10 mouse cellular contexts compared by ENCODE assay signal in genomic region chr13:21170431-21171155, GRCm38 (mm10). TPM values are rescaled to one million over a fixed set of nuclear protein-coding genes. Genes with fewer than 3 reads are reported as not detected.
DNase-seq lines count a peak whose midpoint lies in the region; ATAC-seq lines count a peak whose summit lies in the region.
"Had no signal": no experiment of that assay in that cellular context is flagged by ENCODE, and none has a peak within 500 bp of the region (broad histone marks: within the 10 kb centered on the region; RNA-seq: fewer than 3 reads in every experiment).

No protein-coding gene starts in this region.

- WGBS in lung, embryonic 16.5 days: 52% methylated on average over 17 of the region's 17 CpGs
- 40% methylated on average over 17 of the region's 17 CpGs for whole genome bisulfite sequencing in limb, embryonic 13.5 days
- 53% methylated on average over 17 of the region's 17 CpGs for WGBS in stomach, embryonic 14.5 days

- no peaks in the 10 kb centered on the region for H3K36me3 ChIP-seq in lung, embryonic 16.5 days (ENCODE audit: control insufficient read depth, insufficient read depth, low read length)
- no peaks in the 10 kb centered on the region for H3K36me3 ChIP-seq in limb, embryonic 13.5 days
- no peaks in the 10 kb centered on the region for H3K36me3 ChIP-seq in stomach, embryonic 14.5 days (ENCODE audit: control insufficient read depth, insufficient read depth, low read length)

- peak; percentile 29 for DNase-seq in cerebellum, adult 11-12 months
- no peak for DNase-seq in cerebellum, postnatal 10 days
- DNase-seq in lung, postnatal 4 days: no peak
- DNase-seq in layer of hippocampus, adult 8-10 months (ENCODE audit: low spot score in 2 of 2): no peak
- DNase-seq in spleen, adult 12 weeks (ENCODE audit: low spot score): no peak

- no peak overlapping the region; the same call in 1 of the 2 replicates for H3K27ac ChIP-seq in lung, embryonic 16.5 days (ENCODE audit: low read length)
- H3K27ac ChIP-seq in limb, embryonic 13.5 days: peak overlapping the region; percentile 44; the same call in 1 of the 2 replicates
- no peak overlapping the region for H3K27ac ChIP-seq in stomach, embryonic 14.5 days (ENCODE audit: low read length)

- peak overlapping the region; percentile 51 for H3K4me3 ChIP-seq in lung, embryonic 16.5 days (ENCODE audit: low read length)
- H3K4me3 ChIP-seq in limb, embryonic 13.5 days: peak overlapping the region; percentile 62
- H3K4me3 ChIP-seq in stomach, embryonic 14.5 days (ENCODE audit: low read depth, low read length): peak overlapping the region; percentile 64

- H3K9me3 ChIP-seq in lung, embryonic 16.5 days (ENCODE audit: control insufficient read depth, low read length): no peaks in the 10 kb centered on the region
- H3K9me3 ChIP-seq in limb, embryonic 13.5 days: no peaks in the 10 kb centered on the region
- H3K9me3 ChIP-seq in stomach, embryonic 14.5 days (ENCODE audit: control insufficient read depth, low read depth, low read length): no peaks in the 10 kb centered on the region

- H3K4me1 ChIP-seq in lung, embryonic 16.5 days (replicated peaks; ENCODE audit: control insufficient read depth, insufficient read depth, low read length): peaks cover 10% of the 10 kb centered on the region; the same call in 1 of the 2 replicates
- H3K4me1 ChIP-seq in limb, embryonic 13.5 days: peaks cover 23% of the 10 kb centered on the region
- peaks cover 5% of the 10 kb centered on the region; the same call in 1 of the 2 replicates for H3K4me1 ChIP-seq in stomach, embryonic 14.5 days (ENCODE audit: control insufficient read depth, insufficient read depth, low read length)

- H3K4me2 ChIP-seq in lung, embryonic 16.5 days (ENCODE audit: low read depth, low read length): peak overlapping the region; percentile 70
- peak overlapping the region; percentile 95 for H3K4me2 ChIP-seq in limb, embryonic 13.5 days (replicated peaks)
- peak overlapping the region; percentile 50 for H3K4me2 ChIP-seq in stomach, embryonic 14.5 days (replicated peaks; ENCODE audit: low read depth, low read length)

- no peak overlapping the region for H3K9ac ChIP-seq in lung, embryonic 16.5 days (ENCODE audit: low read length)
- peak overlapping the region; percentile 51; the same call in 1 of the 2 replicates for H3K9ac ChIP-seq in limb, embryonic 13.5 days
- no peak overlapping the region for H3K9ac ChIP-seq in stomach, embryonic 14.5 days (replicated peaks; ENCODE audit: low read depth, low read length)

- no peaks in the 10 kb centered on the region for H3K27me3 ChIP-seq in lung, embryonic 16.5 days (ENCODE audit: control insufficient read depth, insufficient read depth, low read depth, low read length)
- H3K27me3 ChIP-seq in limb, embryonic 13.5 days: no peaks in the 10 kb centered on the region; the same call in 1 of the 2 replicates
- H3K27me3 ChIP-seq in stomach, embryonic 14.5 days (ENCODE audit: control insufficient read depth, insufficient read depth, low read length): no peaks in the 10 kb centered on the region

- no peak for ATAC-seq in lung, embryonic 16.5 days (ENCODE audit: low read depth)
- ATAC-seq in limb, embryonic 13.5 days (ENCODE audit: low FRiP score, low read depth): no peak
- ATAC-seq in stomach, embryonic 14.5 days (ENCODE audit: insufficient number of reproducible peaks, insufficient read depth, low FRiP score, low read depth): no peak

RNA-seq across cellular contexts. Expression of gene Trim27, which starts 8.7 kb away (rescaled TPM):
- 105 and 108 TPM in 2 replicates for polyA plus RNA-seq in lung, embryonic 16.5 days (2015; fragmentation: Nextera tagmentation; extraction: Ambion mirVana)
- polyA plus RNA-seq in limb, embryonic 13.5 days (2015; fragmentation: Nextera tagmentation; extraction: Ambion mirVana): 139 and 140 TPM in 2 replicates
- polyA plus RNA-seq in stomach, embryonic 14.5 days (2014; fragmentation: Nextera tagmentation; extraction: Ambion mirVana): 123 and 128 TPM in 2 replicates
- 10 to 100 TPM; 37.2 to 44.2 (median 40.2) TPM for total RNA-seq in layer of hippocampus, adult 8-10 months (2022)

RNA-seq across cellular contexts. Expression of gene Olfr1368, which starts 24.9 kb away (rescaled TPM):
- not detected in 2 replicates for polyA plus RNA-seq in lung, embryonic 16.5 days (2015; fragmentation: Nextera tagmentation; extraction: Ambion mirVana)
- not detected in 2 replicates for polyA plus RNA-seq in limb, embryonic 13.5 days (2015; fragmentation: Nextera tagmentation; extraction: Ambion mirVana)
- polyA plus RNA-seq in stomach, embryonic 14.5 days (2014; fragmentation: Nextera tagmentation; extraction: Ambion mirVana): not detected in 2 replicates
- total RNA-seq in layer of hippocampus, adult 8-10 months (2022): not detected
- total RNA-seq: adrenal gland, postnatal 36 days had no signal
- polyA plus RNA-seq: gonadal fat pad, adult 2 months had no signal

RNA-seq across cellular contexts. Expression of gene Olfr263, which starts 41.2 kb away (rescaled TPM):
- not detected in 2 replicates for polyA plus RNA-seq in lung, embryonic 16.5 days (2015; fragmentation: Nextera tagmentation; extraction: Ambion mirVana)
- polyA plus RNA-seq in limb, embryonic 13.5 days (2015; fragmentation: Nextera tagmentation; extraction: Ambion mirVana): not detected in 2 replicates
- not detected in 2 replicates for polyA plus RNA-seq in stomach, embryonic 14.5 days (2014; fragmentation: Nextera tagmentation; extraction: Ambion mirVana)
- not detected for total RNA-seq in layer of hippocampus, adult 8-10 months (2022)
- total RNA-seq: adrenal gland, postnatal 36 days had no signal
- polyA plus RNA-seq: gonadal fat pad, adult 2 months had no signal

RNA-seq across cellular contexts. Expression of gene Olfr1369-ps1, which starts 59.3 kb away (rescaled TPM):
- polyA plus RNA-seq in lung, embryonic 16.5 days (2015; fragmentation: Nextera tagmentation; extraction: Ambion mirVana): not detected in 2 replicates
- 0.06 TPM in 1 of 2 replicates, not detected in the other for polyA plus RNA-seq in limb, embryonic 13.5 days (2015; fragmentation: Nextera tagmentation; extraction: Ambion mirVana)
- polyA plus RNA-seq in stomach, embryonic 14.5 days (2014; fragmentation: Nextera tagmentation; extraction: Ambion mirVana): not detected in 2 replicates
- total RNA-seq in layer of hippocampus, adult 8-10 months (2022): under 1 TPM in 1 of 4 experiments, not detected in 3; 0.08 TPM
- total RNA-seq: adrenal gland, postnatal 36 days had no signal
- polyA plus RNA-seq: gonadal fat pad, adult 2 months had no signal
